Mouse (Mus musculus) myocyte (in vitro differentiated cells): ENCODE data around the gene Il20ra.

Source experiments
- CEBPB ChIP-seq: IDR thresholded peaks from 2 replicates; pipeline ENCODE4 v1.6.1; 2011; ENCODE audit warnings: mild to moderate bottlenecking, moderate library complexity; ENCODE audit not compliant: poor library complexity, insufficient read depth, severe bottlenecking
- POLR2A ChIP-seq: IDR thresholded peaks from one replicate; pipeline ENCODE4 v1.6.1; 2011; ENCODE audit warnings: low read depth, mild to moderate bottlenecking, control low read depth, moderate library complexity; ENCODE audit not compliant: insufficient read length
- POLR2AphosphoS2 ChIP-seq: IDR thresholded peaks from one replicate; pipeline ENCODE4 v1.6.1; 2011; ENCODE audit warnings: low read depth, control low read depth; ENCODE audit not compliant: insufficient read length
- SRF ChIP-seq: IDR thresholded peaks from one replicate; pipeline ENCODE4 v1.6.1; 2011; ENCODE audit warnings: low read depth; ENCODE audit not compliant: control insufficient read depth, insufficient read length
- TCF12 ChIP-seq: IDR thresholded peaks from one replicate; pipeline ENCODE4 v1.6.1; 2011; ENCODE audit warnings: mild to moderate bottlenecking, control low read depth; ENCODE audit not compliant: poor library complexity, insufficient read depth, severe bottlenecking
- USF1 ChIP-seq: IDR thresholded peaks from one replicate; pipeline ENCODE4 v1.6.1; 2011; ENCODE audit warnings: low read depth, mild to moderate bottlenecking, control low read depth, moderate library complexity

DNA sequence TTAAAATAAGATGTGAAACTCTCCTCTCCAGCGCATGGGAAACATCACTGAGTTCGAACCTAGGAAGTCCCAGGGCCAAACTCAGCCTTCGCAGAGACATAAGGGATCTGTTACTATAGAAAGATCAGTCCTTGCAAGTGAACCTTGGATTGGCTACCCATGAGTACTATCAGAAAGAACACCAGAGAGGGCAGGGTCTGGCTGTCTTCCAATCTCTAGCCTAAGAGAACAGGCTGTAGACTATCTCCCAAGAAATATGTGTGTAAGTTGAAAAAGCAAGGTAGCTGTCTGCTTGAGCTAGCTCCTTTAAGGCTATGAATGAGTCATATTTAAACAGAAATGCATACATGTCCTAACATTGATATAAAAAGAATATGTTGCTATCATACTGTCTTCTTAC, 1.4 kb upstream of the Il20ra start:
- no peak for TF ChIP-seq USF1
- TF ChIP-seq CEBPB: no peak
- no peak for TF ChIP-seq POLR2A
- TF ChIP-seq TCF12: no peak
- TF ChIP-seq POLR2AphosphoS2: no peak
- TF ChIP-seq SRF: no peak
